Mouse (Mus musculus): ENCODE results near the gene Klk6.
A peak's percentile ranks its signal among the peaks of the same experiment; 100 is the strongest.

The Klk6 gene

GRCm38 (mm10) chr7:43824199-43824598 lies at the start of gene Klk6:
TSS of gene Klk6 (plus strand) at chr7:43824499.
- no peak for DNase-seq (ENCODE audit: low spot score in 2 of 2)

GRCm38 (mm10) chr7:43774802-43775201 lies 49.5 kb upstream of the Klk6 start:
- no peak for DNase-seq (ENCODE audit: low spot score in 2 of 2)

GRCm38 (mm10) chr7:43775311-43776057 lies 48.8 kb upstream of the Klk6 start:
- DNase-seq (ENCODE audit: low spot score in 2 of 2): no peak

- DNase-seq (ENCODE audit: low spot score in 2 of 2): no peak
Observed at GRCm38 (mm10) chr7:43776506-43776905, 47.8 kb upstream of the Klk6 start.

- DNase-seq (ENCODE audit: low spot score in 2 of 2): no peak
Observed at GRCm38 (mm10) chr7:43777423-43777822, 46.9 kb upstream of the Klk6 start.

- DNase-seq (ENCODE audit: low spot score in 2 of 2): no peak
Observed at GRCm38 (mm10) chr7:43778176-43778970, 45.9 kb upstream of the Klk6 start.

GRCm38 (mm10) chr7:43780241-43780640 lies 44.1 kb upstream of the Klk6 start:
- no peak for DNase-seq (ENCODE audit: low spot score in 2 of 2)

GRCm38 (mm10) chr7:43780746-43781145 lies 43.6 kb upstream of the Klk6 start, which contains the start of gene Klk10:
TSS of gene Klk10 (plus strand) at chr7:43781035.
- DNase-seq (ENCODE audit: low spot score in 2 of 2): no peak

GRCm38 (mm10) chr7:43781541-43781940 lies 42.8 kb upstream of the Klk6 start:
- no peak for DNase-seq (ENCODE audit: low spot score in 2 of 2)

- DNase-seq (ENCODE audit: low spot score in 2 of 2): peak; percentile 72 to 74
Observed at GRCm38 (mm10) chr7:43782275-43783265, 41.7 kb upstream of the Klk6 start.

GRCm38 (mm10) chr7:43785286-43785685 lies 39.0 kb upstream of the Klk6 start:
- no peak for DNase-seq (ENCODE audit: low spot score in 2 of 2)

GRCm38 (mm10) chr7:43788096-43788495 lies 36.2 kb upstream of the Klk6 start:
- DNase-seq (ENCODE audit: low spot score in 2 of 2): no peak

GRCm38 (mm10) chr7:43789295-43789694 lies 35.0 kb upstream of the Klk6 start:
- no peak for DNase-seq (ENCODE audit: low spot score in 2 of 2)

- DNase-seq (ENCODE audit: low spot score in 2 of 2): no peak
Observed at GRCm38 (mm10) chr7:43791591-43791990, 32.7 kb upstream of the Klk6 start, which contains the start of gene Klk9. TSS of gene Klk9 (plus strand) at chr7:43791891.

GRCm38 (mm10) chr7:43796355-43796754 lies 27.9 kb upstream of the Klk6 start:
- DNase-seq (ENCODE audit: low spot score in 2 of 2): no peak

- no peak for DNase-seq (ENCODE audit: low spot score in 2 of 2)
Observed at GRCm38 (mm10) chr7:43797333-43797769, 26.9 kb upstream of the Klk6 start, which contains the start of gene Klk8. TSS of gene Klk8 (plus strand) at chr7:43797577.

GRCm38 (mm10) chr7:43797844-43798462 lies 26.3 kb upstream of the Klk6 start:
- no peak for DNase-seq (ENCODE audit: low spot score in 2 of 2)

GRCm38 (mm10) chr7:43799876-43800275 lies 24.4 kb upstream of the Klk6 start:
- DNase-seq (ENCODE audit: low spot score in 2 of 2): no peak

GRCm38 (mm10) chr7:43810994-43811393 lies 13.3 kb upstream of the Klk6 start, which contains the start of gene Klk7:
TSS of gene Klk7 (plus strand) at chr7:43811294.
- DNase-seq (ENCODE audit: low spot score in 2 of 2): no peak

- no peak for DNase-seq (ENCODE audit: low spot score in 2 of 2)
Observed at GRCm38 (mm10) chr7:43815211-43815610, 9.1 kb upstream of the Klk6 start.

- no peak for DNase-seq (ENCODE audit: low spot score in 2 of 2)
Observed at GRCm38 (mm10) chr7:43816746-43817145, 7.6 kb upstream of the Klk6 start.
